Comparison of ENCODE assay signal across 11 mouse cellular contexts in genomic region chr8:90520186-90520585, GRCm38 (mm10).
DNase-seq lines count a peak whose midpoint lies in the region; ATAC-seq and TF ChIP-seq lines count a peak whose summit lies in the region.
"Had no signal": no experiment of that assay in that cellular context is flagged by ENCODE, and none has a peak within 500 bp of the region (broad histone marks: within the 10 kb centered on the region; RNA-seq: fewer than 3 reads in every experiment).

No protein-coding gene starts in this region.

- ATAC-seq in lung, embryonic 14.5 days (ENCODE audit: insufficient read depth), result no peak; the same call in 1 of the 2 replicates
- peak; percentile 45; the same call in 1 of the 2 replicates for ATAC-seq in hindbrain, postnatal 0 days
- no peak for ATAC-seq in heart, embryonic 12.5 days (ENCODE audit: insufficient number of reproducible peaks, low FRiP score)
- ATAC-seq: intestine, postnatal 0 days had no signal

- no peak for TF ChIP-seq CTCF in lung, embryonic 14.5 days (IDR thresholded peaks at IDR 0.05; ENCODE audit: low read depth)
- no peak for TF ChIP-seq CTCF in embryonic fibroblast, embryonic 13.5 days (IDR thresholded peaks at IDR 0.05; ENCODE audit: borderline replicate concordance, insufficient read depth, low read length)
- TF ChIP-seq CTCF in hindbrain, postnatal 0 days (IDR thresholded peaks at IDR 0.05; ENCODE audit: low read depth), result no peak
- no peak for TF ChIP-seq CTCF in olfactory bulb, adult 2 months (IDR thresholded peaks at IDR 0.05; ENCODE audit: insufficient read depth, low read depth, low read length)

- no peak overlapping the region for H3K9ac ChIP-seq in lung, embryonic 14.5 days
- no peak overlapping the region for H3K9ac ChIP-seq in hindbrain, postnatal 0 days (replicated peaks; ENCODE audit: low read length)
- H3K9ac ChIP-seq in heart, embryonic 12.5 days, result no peak overlapping the region
- H3K9ac ChIP-seq: limb, embryonic 13.5 days had no signal

- 32% methylated on average over 4 of the region's 4 CpGs for WGBS in lung, embryonic 14.5 days
- WGBS in hindbrain, postnatal 0 days, result 18% methylated on average over 4 of the region's 4 CpGs
- 14% methylated on average over 4 of the region's 4 CpGs for WGBS in olfactory bulb, adult 2 months
- WGBS in heart, embryonic 12.5 days, result 35% methylated on average over 4 of the region's 4 CpGs

- no peak overlapping the region for H3K4me2 ChIP-seq in lung, embryonic 14.5 days
- no peak overlapping the region for H3K4me2 ChIP-seq in hindbrain, postnatal 0 days (ENCODE audit: low read depth, low read length)
- no peak overlapping the region for H3K4me2 ChIP-seq in heart, embryonic 12.5 days
- H3K4me2 ChIP-seq: limb, embryonic 13.5 days had no signal

- no peak overlapping the region for H3K4me3 ChIP-seq in lung, embryonic 14.5 days (ENCODE audit: low read depth, low read length)
- H3K4me3 ChIP-seq in embryonic fibroblast, embryonic 13.5 days (ENCODE audit: insufficient read depth, low read length), result no peak overlapping the region
- H3K4me3 ChIP-seq in hindbrain, postnatal 0 days (ENCODE audit: low read length), result no peak overlapping the region
- H3K4me3 ChIP-seq in olfactory bulb, adult 2 months (ENCODE audit: insufficient read depth, low read depth, low read length), result no peak overlapping the region
- H3K4me3 ChIP-seq in heart, embryonic 12.5 days, result no peak overlapping the region
- H3K4me3 ChIP-seq: limb, embryonic 13.5 days; megakaryocyte, embryonic 14.5 days had no signal

- no peak for TF ChIP-seq POLR2A in embryonic fibroblast, embryonic 13.5 days (IDR thresholded peaks at IDR 0.05; ENCODE audit: low read depth, low read length)
- TF ChIP-seq POLR2A in olfactory bulb, adult 2 months (IDR thresholded peaks at IDR 0.05; ENCODE audit: insufficient read depth, low read depth, low read length), result no peak

- no peak overlapping the region for H3K27ac ChIP-seq in lung, embryonic 14.5 days (ENCODE audit: low read depth)
- H3K27ac ChIP-seq in embryonic fibroblast, embryonic 13.5 days (ENCODE audit: insufficient read depth, low read length), result peak overlapping the region; percentile 9; the same call in 1 of the 2 replicates
- H3K27ac ChIP-seq in hindbrain, postnatal 0 days, result no peak overlapping the region
- H3K27ac ChIP-seq in olfactory bulb, adult 2 months (ENCODE audit: insufficient read depth, low read depth, low read length), result peak overlapping the region; percentile 69; the same call in 1 of the 2 replicates
- H3K27ac ChIP-seq in heart, embryonic 12.5 days (ENCODE audit: poor library complexity, severe bottlenecking), result no peak overlapping the region
- H3K27ac ChIP-seq: limb, embryonic 13.5 days had no signal

- peak; percentile 41 for DNase-seq in lung, embryonic 14.5 days
- DNase-seq in lung, adult 18-20 months, result no peak
- DNase-seq in hindbrain, postnatal 0 days (ENCODE audit: low spot score), result peak; percentile 63
- DNase-seq in cerebellum, adult 8-10 months, result no peak
- no peak for DNase-seq in layer of hippocampus, adult 18-20 months (ENCODE audit: low spot score in 2 of 2)

- H3K9me3 ChIP-seq in lung, embryonic 14.5 days (ENCODE audit: low read depth, low read length), result no peaks in the 10 kb centered on the region
- H3K9me3 ChIP-seq in hindbrain, postnatal 0 days (ENCODE audit: low read length), result no peaks in the 10 kb centered on the region
- 0 out of 2 replicates have a peak, but pooled peaks cover 5% of the 10 kb centered on the region for H3K9me3 ChIP-seq in heart, embryonic 12.5 days (replicated peaks)

- no peaks in the 10 kb centered on the region for H3K4me1 ChIP-seq in lung, embryonic 14.5 days (ENCODE audit: insufficient read depth)
- 0 out of 2 replicates have a peak, but pooled peaks cover 5% of the 10 kb centered on the region for H3K4me1 ChIP-seq in embryonic fibroblast, embryonic 13.5 days (ENCODE audit: control insufficient read depth, insufficient read depth, low read length)
- peaks cover 4% of the 10 kb centered on the region; the same call in 1 of the 2 replicates for H3K4me1 ChIP-seq in hindbrain, postnatal 0 days (ENCODE audit: insufficient read depth, low read length)
- H3K4me1 ChIP-seq in olfactory bulb, adult 2 months (ENCODE audit: control insufficient read depth, insufficient read depth, low read length), result peaks cover 7% of the 10 kb centered on the region
- no peaks in the 10 kb centered on the region for H3K4me1 ChIP-seq in heart, embryonic 12.5 days (replicated peaks)
- H3K4me1 ChIP-seq: megakaryocyte, embryonic 14.5 days had no signal

- H3K27me3 ChIP-seq in lung, embryonic 14.5 days (ENCODE audit: insufficient read depth, low read length), result no peaks in the 10 kb centered on the region
- no peaks in the 10 kb centered on the region for H3K27me3 ChIP-seq in hindbrain, postnatal 0 days (ENCODE audit: insufficient read depth, low read length)
- H3K27me3 ChIP-seq in heart, embryonic 12.5 days (replicated peaks), result no peaks in the 10 kb centered on the region
- H3K27me3 ChIP-seq: megakaryocyte, embryonic 14.5 days had no signal

- H3K36me3 ChIP-seq in lung, embryonic 14.5 days (ENCODE audit: insufficient read depth), result no peaks in the 10 kb centered on the region
- no peaks in the 10 kb centered on the region for H3K36me3 ChIP-seq in hindbrain, postnatal 0 days (ENCODE audit: insufficient read depth, low read length)
- no peaks in the 10 kb centered on the region for H3K36me3 ChIP-seq in heart, embryonic 12.5 days
- H3K36me3 ChIP-seq: limb, embryonic 13.5 days had no signal

Comparison
In these comparisons a context has a peak if more than half of its experiments do, and no peak if none do; other contexts are left out.
1. DNase-seq: peak in lung, embryonic 14.5 days (single experiment) and hindbrain, postnatal 0 days (single experiment); none in lung, adult 18-20 months (0 of 2), cerebellum, adult 8-10 months (single experiment) and layer of hippocampus, adult 18-20 months (0 of 2).
2. H3K27ac ChIP-seq: peak in embryonic fibroblast, embryonic 13.5 days (single experiment) and olfactory bulb, adult 2 months (single experiment); none in lung, embryonic 14.5 days (single experiment), hindbrain, postnatal 0 days (single experiment) and heart, embryonic 12.5 days (single experiment).